Mouse (Mus musculus): Measurements from ENCODE around the gene Mrgprb4. TPM values are rescaled to one million over a fixed set of nuclear protein-coding genes. Genes with fewer than 3 reads are reported as not detected.

Gene Mrgprb4
- total RNA-seq (2021), result not detected

DNA sequence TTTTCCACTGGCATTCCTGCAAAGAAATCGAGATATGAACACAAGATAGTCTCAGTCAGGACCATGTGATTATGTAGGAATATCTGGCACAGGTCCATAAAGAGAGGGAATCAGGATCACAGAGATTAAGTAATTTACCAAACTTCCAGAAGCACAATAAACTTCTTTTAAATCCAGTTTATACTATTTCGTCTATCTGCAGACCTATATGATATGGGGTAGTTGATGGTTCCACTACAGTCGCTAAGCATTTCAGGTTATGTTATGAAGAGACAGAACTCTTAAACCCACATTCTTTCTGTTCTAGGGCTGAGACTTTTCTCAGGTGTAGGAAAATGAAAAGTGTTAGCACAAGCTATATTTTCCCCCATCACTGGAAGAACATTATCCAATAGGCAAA lies at the start of gene Mrgprb4:
Gene Mrgprb4, minus strand, starts transcription at position 101 of the 400 bp plus-strand sequence.
- no peak for DNase-seq (ENCODE audit: extremely low spot score in 1 of 2, low spot score in 2 of 2)
- intact Hi-C loops (cut with DNase I), result no loop called here

- DNase-seq (ENCODE audit: extremely low spot score in 1 of 2, low spot score in 2 of 2), result no peak
- intact Hi-C loops (cut with DNase I), result no loop called here
Observed at GRCm38 (mm10) chr7:48226114-48226513, 27.0 kb upstream of the Mrgprb4 start.

- intact Hi-C loops (cut with DNase I), result no loop called here
Observed at GRCm38 (mm10) chr7:48225065-48225464, 26.0 kb upstream of the Mrgprb4 start.

GRCm38 (mm10) chr7:48168919-48169318 lies 30.2 kb downstream of the Mrgprb4 start, which contains the start of gene Mrgprb5:
Gene Mrgprb5, minus strand, starts transcription at chr7:48169019.
- intact Hi-C loops (cut with DNase I), result no loop called here
- no peak for DNase-seq (ENCODE audit: extremely low spot score in 1 of 2, low spot score in 2 of 2)

More at GRCm38 (mm10) chr7:48225065-48225464, 26.0 kb upstream of the Mrgprb4 start:
- no peak for DNase-seq (ENCODE audit: extremely low spot score in 1 of 2, low spot score in 2 of 2)

DNA sequence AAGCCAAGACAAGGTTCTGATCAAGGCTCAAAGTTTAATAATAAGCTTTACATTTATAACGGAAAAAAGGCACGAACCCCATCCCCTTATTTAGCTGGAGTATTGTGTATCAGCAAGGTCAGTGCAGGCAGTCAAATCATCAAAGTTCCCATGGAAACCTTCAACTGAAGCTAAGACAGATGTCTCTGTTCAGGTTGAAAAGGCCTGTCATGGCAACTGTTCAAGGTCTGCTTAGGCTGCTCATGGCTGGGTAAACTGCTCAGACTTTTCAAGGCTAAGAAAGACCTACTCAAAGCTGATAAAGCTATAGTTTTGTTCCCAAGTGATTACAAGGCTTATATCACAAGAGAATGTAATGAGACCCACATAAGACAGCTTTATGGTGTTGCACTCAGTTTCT lies 31.6 kb downstream of the Mrgprb4 start:
- no peak for DNase-seq (ENCODE audit: extremely low spot score in 1 of 2, low spot score in 2 of 2)
- intact Hi-C loops (cut with DNase I), result no loop called here

Other genes with a start within 250 kb of the Mrgprb4 start
- not detected for gene Mrgpra4, start 217.2 kb downstream of the Mrgprb4 start, total RNA-seq (2021)
- gene Mrgprx1, start 171.7 kb downstream of the Mrgprb4 start, total RNA-seq (2021), result not detected
- gene Mrgprb5, start 30.3 kb downstream of the Mrgprb4 start, total RNA-seq (2021), result not detected
- gene Mrgprb8, start 189.2 kb upstream of the Mrgprb4 start, total RNA-seq (2021), result not detected

Data from left cerebral cortex, postnatal 10 days (tissue).